Mouse (Mus musculus): ENCODE measurements around the gene Necab2.
A peak's percentile ranks its signal among the peaks of the same experiment; 100 is the strongest.

Necab2 gene

DNA sequence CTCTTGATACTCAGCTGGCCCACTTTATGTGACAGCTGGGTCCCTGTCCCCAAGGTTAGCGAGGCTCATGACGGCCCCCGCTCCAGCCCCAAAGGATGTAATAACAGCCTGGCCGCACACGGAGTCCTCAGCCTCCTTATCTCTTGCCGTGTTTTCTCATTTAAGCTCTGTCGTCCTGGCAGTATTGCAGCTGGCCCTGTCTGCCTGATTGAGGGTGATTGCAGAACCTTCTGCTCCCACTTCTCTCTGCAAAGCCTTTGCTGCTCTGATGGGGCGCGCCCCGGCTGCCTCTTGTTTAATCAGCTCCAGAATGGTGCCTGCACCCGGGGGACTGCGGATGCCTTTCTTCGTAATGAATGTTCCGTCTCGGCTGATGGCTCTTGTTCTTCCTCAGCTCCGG, 13.2 kb downstream of the Necab2 start:
- no peak for DNase-seq

DNA sequence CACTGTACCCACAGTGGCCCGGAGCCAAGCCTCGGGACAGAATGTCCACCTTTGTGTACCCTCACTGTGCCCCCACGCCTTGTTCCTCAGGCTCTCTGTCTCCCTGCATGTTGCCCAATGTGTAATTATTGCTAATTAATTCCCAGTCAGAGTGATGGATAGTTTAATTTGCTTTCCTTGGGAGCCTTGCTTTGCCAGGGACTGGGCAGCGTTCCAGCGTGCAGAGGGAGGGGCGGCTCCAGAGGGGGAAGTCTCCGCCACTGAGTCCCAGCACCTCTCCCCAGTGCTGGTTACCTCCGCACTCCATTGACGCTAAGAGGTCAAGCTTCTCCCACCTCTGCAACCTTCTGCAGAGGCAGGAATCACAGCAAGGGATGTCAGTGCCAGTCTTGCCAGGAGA, 14.8 kb downstream of the Necab2 start:
- DNase-seq: no peak

GRCm38 (mm10) chr8:119463709-119464108, 17.2 kb downstream of the Necab2 start:
- peak; percentile 60 for DNase-seq

GRCm38 (mm10) chr8:119466105-119466504, 19.6 kb downstream of the Necab2 start:
- no peak for DNase-seq

DNA sequence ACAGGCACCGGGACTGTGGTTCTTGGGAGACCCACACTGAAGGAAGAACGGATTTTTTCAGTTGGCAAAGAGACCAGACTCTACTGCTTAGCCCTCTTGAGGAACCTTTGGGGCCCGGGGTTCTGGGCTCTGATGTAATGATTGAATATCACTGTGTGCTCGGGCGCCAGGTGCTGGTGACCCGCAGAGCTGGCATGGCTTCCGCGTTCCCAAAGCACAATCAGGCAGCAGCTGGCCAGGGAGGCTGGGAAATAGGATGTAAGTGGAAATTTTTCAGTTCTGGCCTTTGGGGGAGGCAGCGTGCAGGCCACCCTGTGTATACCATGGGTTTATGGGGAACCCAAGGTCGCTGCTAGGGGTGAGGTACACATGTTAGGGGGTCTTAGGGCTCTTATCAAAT, 20.3 kb downstream of the Necab2 start:
- no peak for DNase-seq

DNA sequence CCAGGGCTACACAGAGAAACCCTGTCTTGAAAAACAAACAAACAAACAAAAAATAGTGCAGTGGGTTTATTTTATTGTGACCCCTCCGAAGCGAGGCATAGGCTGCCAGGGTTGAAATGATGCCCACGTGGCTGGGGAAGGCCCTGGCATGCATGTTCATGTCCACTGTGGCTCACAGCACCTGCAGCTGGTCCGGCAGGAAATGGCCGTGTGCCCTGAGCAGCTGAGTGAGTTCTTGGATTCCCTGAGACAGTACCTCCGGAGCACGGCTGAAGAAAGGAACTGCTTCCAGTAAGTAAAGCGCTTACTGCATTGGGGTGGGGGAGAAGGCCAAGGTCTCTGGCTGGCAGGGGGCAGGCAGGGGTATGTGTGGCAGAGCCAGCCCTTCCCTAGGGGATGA, 21.6 kb downstream of the Necab2 start:
- DNase-seq: no peak

DNA sequence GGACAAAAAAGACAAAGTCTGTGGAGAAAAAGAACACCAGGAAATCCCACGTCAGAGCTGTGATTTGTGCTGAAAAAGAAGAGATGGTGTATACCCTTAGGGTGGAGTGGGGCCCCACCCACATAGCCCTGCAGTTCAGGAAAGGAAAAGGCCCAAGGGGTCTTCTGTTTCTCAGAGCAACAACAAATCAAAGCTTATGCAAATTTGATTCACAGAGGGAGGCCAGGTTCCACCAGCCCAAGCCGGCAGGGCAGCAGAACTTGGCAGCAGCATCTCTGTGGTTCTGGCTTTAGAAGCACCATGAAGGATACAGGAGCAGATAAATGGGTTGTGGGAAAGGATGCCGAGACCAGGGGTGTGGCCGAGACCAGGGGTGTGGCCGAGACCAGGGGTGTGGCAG, 32.2 kb downstream of the Necab2 start:
- no peak for DNase-seq

DNA sequence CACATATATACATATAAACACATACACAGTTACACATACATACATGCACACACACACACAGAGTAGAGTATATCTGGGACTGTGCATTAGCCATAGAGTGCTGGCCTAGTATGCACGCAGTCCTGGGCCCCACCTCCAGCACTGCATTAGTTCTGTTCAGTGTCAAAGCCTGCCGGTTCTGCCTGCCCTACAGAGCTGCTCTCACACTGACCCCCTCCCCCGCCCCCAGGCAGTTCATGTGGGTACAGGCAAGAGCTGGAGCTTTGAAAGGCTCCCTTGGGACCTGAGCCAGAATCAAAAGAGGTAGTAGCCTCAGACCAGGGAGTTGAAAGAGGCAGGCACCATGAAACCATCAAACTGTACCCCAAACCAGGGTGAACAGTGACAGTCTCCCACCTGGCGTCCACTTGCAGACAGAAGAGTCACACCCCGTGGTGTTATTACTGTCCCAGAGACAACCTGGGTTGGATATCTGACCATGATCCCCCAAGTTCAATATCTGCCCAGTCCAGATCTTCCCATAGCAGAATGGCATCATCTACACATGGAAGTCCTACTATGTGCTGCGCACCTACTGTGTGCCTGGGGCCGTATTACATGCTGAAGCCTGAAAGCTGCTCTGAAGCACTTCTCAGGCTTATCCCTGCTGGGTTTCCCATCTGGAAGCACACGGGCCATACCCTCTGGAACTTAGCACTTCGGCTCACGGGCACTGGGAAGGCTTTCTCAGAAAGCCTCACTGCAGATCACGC, 37.8 kb downstream of the Necab2 start:
- no peak for DNase-seq

GRCm38 (mm10) chr8:119487093-119487492, 40.6 kb downstream of the Necab2 start:
- no peak for DNase-seq

DNA sequence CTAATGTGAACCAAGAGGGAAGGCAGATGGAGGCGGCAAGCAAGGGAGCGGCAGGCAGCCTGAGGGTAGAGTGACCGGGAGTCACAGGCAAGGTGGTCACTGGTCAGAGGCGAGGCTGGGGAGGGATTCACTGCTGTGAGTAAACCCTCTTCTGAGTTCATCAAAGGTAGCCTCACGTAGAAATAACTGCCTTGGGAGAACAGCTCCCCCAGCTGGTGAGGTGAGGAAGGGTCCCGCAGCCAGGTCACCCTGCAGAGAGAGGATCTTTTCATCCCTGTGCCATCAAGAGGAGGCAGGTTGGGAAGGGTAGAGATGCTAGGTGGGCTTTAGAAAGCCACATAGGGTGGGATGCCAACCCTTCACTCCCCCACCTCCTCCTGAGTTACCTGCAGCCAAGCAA, 50.3 kb downstream of the Necab2 start:
- peak; percentile 55 for DNase-seq

DNA sequence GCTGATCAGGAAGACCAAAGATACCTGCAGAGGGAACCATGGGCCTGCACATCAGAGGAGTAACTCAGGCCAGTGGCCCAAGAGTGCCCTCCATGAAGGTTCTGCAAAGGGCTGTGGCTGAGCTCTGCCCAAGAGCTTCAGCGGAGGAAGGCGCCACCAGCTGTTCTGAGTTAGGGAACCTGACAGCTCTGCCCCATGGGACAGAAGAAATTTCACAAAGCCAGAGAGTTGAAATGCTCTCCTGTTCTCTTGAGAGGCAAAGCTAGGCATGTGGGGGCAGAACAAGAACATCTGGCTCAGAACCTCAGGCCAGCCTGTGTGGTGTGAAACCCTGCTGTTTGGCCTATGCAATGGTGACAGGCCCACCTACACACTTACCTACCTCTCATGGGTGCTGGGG, 53.3 kb downstream of the Necab2 start:
- DNase-seq: no peak

GRCm38 (mm10) chr8:119501598-119501997, 55.1 kb downstream of the Necab2 start, which contains the start of gene Slc38a8:
Slc38a8 (minus strand) TSS chr8:119501698.
- DNase-seq: no peak

- no peak for DNase-seq
Observed at GRCm38 (mm10) chr8:119502111-119502510, 55.6 kb downstream of the Necab2 start.

DNA sequence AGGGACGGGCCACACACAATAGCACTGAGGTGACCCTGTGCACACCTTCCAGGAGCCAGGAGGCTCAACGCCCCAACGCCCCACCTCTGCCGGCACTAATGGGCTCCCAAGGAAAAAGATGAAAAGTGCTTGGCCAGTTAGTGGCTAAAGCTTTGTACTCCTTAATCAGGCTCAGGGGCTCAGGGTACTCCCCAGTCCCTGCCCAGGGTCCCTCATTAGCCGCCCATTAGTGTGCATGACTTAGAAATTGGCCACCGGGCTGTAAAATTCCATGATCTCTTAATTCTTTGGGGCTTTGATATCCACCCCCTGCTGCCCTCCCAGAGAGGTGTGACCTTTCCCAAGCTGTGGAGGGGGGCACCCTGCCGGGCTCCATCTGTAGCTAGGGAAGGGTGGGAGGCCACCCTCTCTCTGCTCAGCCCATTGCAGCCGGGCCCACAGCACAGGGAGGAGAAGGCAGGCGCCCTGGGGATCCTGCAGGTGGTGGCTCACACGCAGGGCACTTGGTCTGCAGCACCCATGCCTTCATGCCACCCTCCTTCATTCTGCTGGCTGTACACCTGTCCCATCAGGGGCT, 56.8 kb downstream of the Necab2 start:
- no peak for DNase-seq

GRCm38 (mm10) chr8:119505488-119505887, 59.0 kb downstream of the Necab2 start:
- no peak for DNase-seq

DNA sequence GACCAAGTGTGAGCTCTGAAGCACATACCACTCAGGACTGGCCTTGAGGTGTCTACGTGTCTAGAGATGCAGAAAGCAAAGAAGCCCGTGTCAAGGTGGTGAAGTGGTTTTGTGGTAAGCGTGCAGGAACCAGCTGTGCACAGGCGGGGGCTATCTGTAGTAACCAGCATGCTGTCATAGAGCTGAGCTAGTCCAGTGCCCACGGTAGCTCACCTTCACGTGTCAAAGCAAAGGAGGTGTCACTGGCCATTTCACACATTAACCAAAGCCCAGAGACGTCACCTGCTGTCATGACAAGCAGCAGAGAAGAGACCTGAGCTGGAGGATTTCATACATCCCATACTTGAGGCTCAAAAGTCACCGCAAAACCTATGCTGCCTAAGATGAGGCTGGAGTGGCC, 59.6 kb downstream of the Necab2 start:
- DNase-seq: no peak

DNA sequence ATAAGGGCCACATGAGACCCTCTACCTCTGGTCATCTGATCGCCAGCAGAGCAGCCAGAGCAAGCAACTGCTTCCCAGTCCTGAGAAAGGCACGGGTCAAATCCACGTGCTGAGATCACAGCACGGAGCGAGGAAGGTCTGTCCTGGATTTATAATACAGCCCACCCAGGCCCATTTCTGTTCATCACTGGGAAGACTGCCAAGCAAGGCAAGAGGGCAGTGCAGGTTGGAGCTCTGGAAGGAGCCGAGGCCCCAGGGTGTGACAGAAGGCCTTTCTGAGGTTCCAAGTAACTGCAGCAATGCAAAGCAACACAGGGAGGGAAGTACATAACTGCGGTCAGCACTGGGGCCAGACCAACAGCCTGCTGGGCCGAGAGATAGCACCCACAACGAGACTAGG, 64.0 kb downstream of the Necab2 start:
- DNase-seq: no peak

GRCm38 (mm10) chr8:119511722-119512121, 65.2 kb downstream of the Necab2 start:
- no peak for DNase-seq

- no peak for DNase-seq
Observed at GRCm38 (mm10) chr8:119513405-119513804, 66.9 kb downstream of the Necab2 start.

DNA sequence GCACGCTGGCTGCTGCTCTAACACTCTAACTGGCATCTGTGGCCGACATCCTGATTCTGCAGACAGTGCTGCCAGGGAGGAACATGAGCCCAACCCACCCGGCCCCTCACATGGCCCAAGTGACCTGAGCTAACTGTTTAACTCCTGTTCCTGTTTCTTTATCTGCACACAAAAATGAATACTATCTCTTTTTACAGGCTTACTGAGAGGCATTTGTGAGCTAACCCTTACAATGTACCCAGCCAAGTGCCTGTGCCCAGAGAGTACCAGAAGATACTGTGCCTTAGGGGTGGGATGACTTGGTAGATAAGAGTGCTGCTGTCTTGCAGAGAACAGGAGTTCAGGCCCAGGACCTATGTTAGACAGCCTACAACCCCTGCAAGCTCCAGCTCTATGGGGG, 68.4 kb downstream of the Necab2 start:
- no peak for DNase-seq

- no peak for DNase-seq
Observed at GRCm38 (mm10) chr8:119515767-119516166, 69.2 kb downstream of the Necab2 start.

- DNase-seq: no peak
Observed at GRCm38 (mm10) chr8:119516674-119517073, 70.2 kb downstream of the Necab2 start.

DNA sequence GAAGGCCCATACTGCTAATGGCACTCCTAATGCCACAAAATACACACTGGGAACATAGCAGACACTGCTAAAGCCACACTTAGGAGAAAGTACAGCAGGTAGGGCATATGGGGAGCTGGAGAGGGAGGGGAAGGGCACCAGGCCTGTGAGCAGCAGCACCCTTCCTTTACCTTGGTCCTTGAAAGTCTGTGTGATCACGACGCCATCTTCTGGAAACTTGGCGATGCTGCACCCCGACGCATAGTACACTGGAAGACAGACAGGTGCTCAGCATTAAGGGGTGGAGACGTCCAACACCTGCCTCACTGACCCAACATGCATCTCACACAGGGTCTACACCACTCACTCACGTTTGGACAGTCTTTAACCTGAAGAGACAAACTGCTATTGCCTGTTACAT, 73.6 kb downstream of the Necab2 start:
- DNase-seq: no peak

Measured in lung, postnatal 10 days (tissue).